Mouse (Mus musculus): Measurements from ENCODE around the gene Il1rapl2.
"Not testable (repeated sequence)": the region's sequence is repeated elsewhere in the genome, so short reads cannot be mapped to it uniquely, and the experiment has no call there.

Il1rapl2 gene

GRCm38 (mm10) chrX:138209480-138209879, 639.1 kb downstream of the Il1rapl2 start, which contains the start of gene Tex13a:
TSS of gene Tex13a (minus strand) at chrX:138209580.
- no peak for DNase-seq (ENCODE audit: low spot score in 2 of 2)

GRCm38 (mm10) chrX:138234626-138235025, 664.2 kb downstream of the Il1rapl2 start:
- DNase-seq (ENCODE audit: low spot score in 2 of 2): no peak

GRCm38 (mm10) chrX:138348736-138349135, 778.3 kb downstream of the Il1rapl2 start:
- not testable (repeated sequence) for DNase-seq (ENCODE audit: low spot score in 2 of 2)

- DNase-seq (ENCODE audit: low spot score in 2 of 2): no peak
These were observed 863.4 kb downstream of the Il1rapl2 start for GRCm38 (mm10) chrX:138433794-138434193.

- peak in 1 of 2 experiments; percentile 14 for DNase-seq (ENCODE audit: low spot score in 2 of 2)
These were observed 867.5 kb downstream of the Il1rapl2 start for GRCm38 (mm10) chrX:138437939-138438338.

- no peak for DNase-seq (ENCODE audit: low spot score in 2 of 2)
These were observed 879.4 kb downstream of the Il1rapl2 start for GRCm38 (mm10) chrX:138449856-138450255.

GRCm38 (mm10) chrX:138478488-138478887, 908.1 kb downstream of the Il1rapl2 start:
- no peak for DNase-seq (ENCODE audit: low spot score in 2 of 2)

GRCm38 (mm10) chrX:138500510-138500909, 930.1 kb downstream of the Il1rapl2 start:
- no peak for DNase-seq (ENCODE audit: low spot score in 2 of 2)

GRCm38 (mm10) chrX:138505049-138505448, 934.6 kb downstream of the Il1rapl2 start:
- DNase-seq (ENCODE audit: low spot score in 2 of 2): no peak

- DNase-seq (ENCODE audit: low spot score in 2 of 2): no peak
These were observed 1049.7 kb downstream of the Il1rapl2 start for GRCm38 (mm10) chrX:138620106-138620505.

- no peak for DNase-seq (ENCODE audit: low spot score in 2 of 2)
These were observed 1054.9 kb downstream of the Il1rapl2 start for GRCm38 (mm10) chrX:138625311-138625710.

- DNase-seq (ENCODE audit: low spot score in 2 of 2): no peak
These were observed 1152.0 kb downstream of the Il1rapl2 start for GRCm38 (mm10) chrX:138722372-138722771.

GRCm38 (mm10) chrX:138800958-138801357, 1230.5 kb downstream of the Il1rapl2 start:
- DNase-seq (ENCODE audit: low spot score in 2 of 2): no peak

GRCm38 (mm10) chrX:138831876-138832275, 1261.5 kb downstream of the Il1rapl2 start:
- no peak for DNase-seq (ENCODE audit: low spot score in 2 of 2)

- DNase-seq (ENCODE audit: low spot score in 2 of 2): no peak
These were observed 1263.5 kb downstream of the Il1rapl2 start for GRCm38 (mm10) chrX:138833894-138834293.

- DNase-seq (ENCODE audit: low spot score in 2 of 2): no peak
These were observed 1268.0 kb downstream of the Il1rapl2 start for GRCm38 (mm10) chrX:138838381-138838780.

All from urinary bladder, postnatal 4 days (tissue).